Mouse (Mus musculus): ENCODE measurements around the gene Gzmk. TPM values are rescaled to one million over a fixed set of nuclear protein-coding genes. Genes with fewer than 3 reads are reported as not detected.

Gene Gzmk
- not detected in 2 replicates for polyA plus RNA-seq (2015; fragmentation: Nextera tagmentation; extraction: Ambion mirVana)

- H3K4me2 ChIP-seq (replicated peaks; ENCODE audit: low read depth) = no peak within 1 kb of the TSS
- H3K9ac ChIP-seq (ENCODE audit: low read length) = no peak within 1 kb of the TSS
- peak; percentile 42; the same call in 1 of the 2 replicates for ATAC-seq (ENCODE audit: low FRiP score, low TSS enrichment)
- WGBS = 48% methylated on average over 7 of the region's 7 CpGs
- H3K27ac ChIP-seq (replicated peaks) = no peak within 1 kb of the TSS
- no peaks in the 10 kb centered on the region for H3K4me1 ChIP-seq (replicated peaks; ENCODE audit: control insufficient read depth, insufficient read depth)
- no peaks in the 10 kb centered on the region for H3K36me3 ChIP-seq (ENCODE audit: control insufficient read depth, insufficient read depth, low read length)
- no peaks in the 10 kb centered on the region for H3K9me3 ChIP-seq (ENCODE audit: control insufficient read depth, low read length)
- H3K27me3 ChIP-seq (ENCODE audit: control insufficient read depth, insufficient read depth, low read length) = no peaks in the 10 kb centered on the region
- no peak for DNase-seq (ENCODE audit: low spot score)
- H3K4me3 ChIP-seq (ENCODE audit: low read depth, low read length) = no peak within 1 kb of the TSS
- no peak for TF ChIP-seq EP300 (optimal IDR thresholded peaks at IDR 0.05)
These were observed at the start of gene Gzmk for GRCm38 (mm10) chr13:113225811-113226210. Gene Gzmk, minus strand, starts transcription at chr13:113225908.

GRCm38 (mm10) chr13:113271189-113271588 lies 45.5 kb upstream of the Gzmk start:
- ATAC-seq (ENCODE audit: low FRiP score, low TSS enrichment) (no peak), DNase-seq (ENCODE audit: low spot score) (no peak)
- no peaks in the 10 kb centered on the region for H3K9me3 ChIP-seq (ENCODE audit: control insufficient read depth, low read length)
- H3K4me3 ChIP-seq (ENCODE audit: low read depth, low read length) = no peak overlapping the region
- WGBS = 89% methylated on average over 8 of the region's 8 CpGs
- no peak overlapping the region for H3K9ac ChIP-seq (ENCODE audit: low read length)
- TF ChIP-seq CTCF (IDR thresholded peaks at IDR 0.05; ENCODE audit: low read depth) = no peak
- no peak for TF ChIP-seq EP300 (optimal IDR thresholded peaks at IDR 0.05)
- H3K4me2 ChIP-seq (replicated peaks; ENCODE audit: low read depth) = no peak overlapping the region
- no peaks in the 10 kb centered on the region for H3K36me3 ChIP-seq (ENCODE audit: control insufficient read depth, insufficient read depth, low read length)
- H3K4me1 ChIP-seq (replicated peaks; ENCODE audit: control insufficient read depth, insufficient read depth) = no peaks in the 10 kb centered on the region
- no peak overlapping the region for H3K27ac ChIP-seq (replicated peaks)
- no peaks in the 10 kb centered on the region for H3K27me3 ChIP-seq (ENCODE audit: control insufficient read depth, insufficient read depth, low read length)

GRCm38 (mm10) chr13:113269777-113270776 lies 44.4 kb upstream of the Gzmk start:
- Histone ChIP-seq H3K27me3 (ENCODE audit: control insufficient read depth, insufficient read depth, low read length) (no peaks in the 10 kb centered on the region), H3K4me3 (ENCODE audit: low read depth, low read length) (no peak overlapping the region), H3K27ac (replicated peaks) (no peak overlapping the region), H3K4me1 (replicated peaks; ENCODE audit: control insufficient read depth, insufficient read depth) (no peaks in the 10 kb centered on the region), H3K9me3 (ENCODE audit: control insufficient read depth, low read length) (no peaks in the 10 kb centered on the region), H3K36me3 (ENCODE audit: control insufficient read depth, insufficient read depth, low read length) (no peaks in the 10 kb centered on the region), H3K9ac (ENCODE audit: low read length) (no peak overlapping the region), H3K4me2 (replicated peaks; ENCODE audit: low read depth) (no peak overlapping the region)
- TF ChIP-seq EP300 (optimal IDR thresholded peaks at IDR 0.05) (no peak), CTCF (IDR thresholded peaks at IDR 0.05; ENCODE audit: low read depth) (peak; percentile 96)
- DNase-seq (ENCODE audit: low spot score) (peak; percentile 83), ATAC-seq (ENCODE audit: low FRiP score, low TSS enrichment) (peak; percentile 79; the same call in 1 of the 2 replicates)
- 55% methylated on average over 18 of the region's 18 CpGs for WGBS

GRCm38 (mm10) chr13:113267204-113267603 lies 41.5 kb upstream of the Gzmk start:
- Histone ChIP-seq H3K27me3 (ENCODE audit: control insufficient read depth, insufficient read depth, low read length) (no peaks in the 10 kb centered on the region), H3K27ac (replicated peaks) (no peak overlapping the region), H3K4me1 (replicated peaks; ENCODE audit: control insufficient read depth, insufficient read depth) (no peaks in the 10 kb centered on the region), H3K4me2 (replicated peaks; ENCODE audit: low read depth) (no peak overlapping the region), H3K9ac (ENCODE audit: low read length) (no peak overlapping the region), H3K4me3 (ENCODE audit: low read depth, low read length) (no peak overlapping the region), H3K9me3 (ENCODE audit: control insufficient read depth, low read length) (no peaks in the 10 kb centered on the region), H3K36me3 (ENCODE audit: control insufficient read depth, insufficient read depth, low read length) (no peaks in the 10 kb centered on the region)
- no peak for DNase-seq (ENCODE audit: low spot score)
- 47% methylated on average over 3 of the region's 3 CpGs for WGBS
- no peak for ATAC-seq (ENCODE audit: low FRiP score, low TSS enrichment)
- TF ChIP-seq CTCF (IDR thresholded peaks at IDR 0.05; ENCODE audit: low read depth) = no peak
- no peak for TF ChIP-seq EP300 (optimal IDR thresholded peaks at IDR 0.05)

- DNase-seq (ENCODE audit: low spot score) (peak; percentile 77), ATAC-seq (ENCODE audit: low FRiP score, low TSS enrichment) (peak; percentile 74; the same call in 1 of the 2 replicates)
- Histone ChIP-seq H3K27me3 (ENCODE audit: control insufficient read depth, insufficient read depth, low read length) (no peaks in the 10 kb centered on the region), H3K4me2 (replicated peaks; ENCODE audit: low read depth) (peak overlapping the region; percentile 35; the same call in 1 of the 2 replicates), H3K36me3 (ENCODE audit: control insufficient read depth, insufficient read depth, low read length) (no peaks in the 10 kb centered on the region), H3K4me1 (replicated peaks; ENCODE audit: control insufficient read depth, insufficient read depth) (no peaks in the 10 kb centered on the region), H3K9ac (ENCODE audit: low read length) (no peak overlapping the region), H3K9me3 (ENCODE audit: control insufficient read depth, low read length) (no peaks in the 10 kb centered on the region), H3K27ac (replicated peaks) (no peak overlapping the region), H3K4me3 (ENCODE audit: low read depth, low read length) (peak overlapping the region; percentile 13; the same call in 1 of the 2 replicates)
- 21% methylated on average over 9 of the region's 9 CpGs for WGBS
- TF ChIP-seq EP300 (optimal IDR thresholded peaks at IDR 0.05) (no peak), CTCF (IDR thresholded peaks at IDR 0.05; ENCODE audit: low read depth) (peak; percentile 91)
These were observed 40.8 kb upstream of the Gzmk start for GRCm38 (mm10) chr13:113266495-113266951.

- Histone ChIP-seq H3K27ac (replicated peaks) (no peak overlapping the region), H3K4me1 (replicated peaks; ENCODE audit: control insufficient read depth, insufficient read depth) (no peaks in the 10 kb centered on the region), H3K36me3 (ENCODE audit: control insufficient read depth, insufficient read depth, low read length) (no peaks in the 10 kb centered on the region), H3K9ac (ENCODE audit: low read length) (no peak overlapping the region), H3K4me3 (ENCODE audit: low read depth, low read length) (no peak overlapping the region), H3K9me3 (ENCODE audit: control insufficient read depth, low read length) (no peaks in the 10 kb centered on the region), H3K27me3 (ENCODE audit: control insufficient read depth, insufficient read depth, low read length) (no peaks in the 10 kb centered on the region), H3K4me2 (replicated peaks; ENCODE audit: low read depth) (no peak overlapping the region)
- TF ChIP-seq EP300 (optimal IDR thresholded peaks at IDR 0.05) (no peak), CTCF (IDR thresholded peaks at IDR 0.05; ENCODE audit: low read depth) (peak; percentile 79)
- DNase-seq (ENCODE audit: low spot score) = peak; percentile 55
- 24% methylated on average over 13 of the region's 13 CpGs for whole genome bisulfite sequencing
- no peak for ATAC-seq (ENCODE audit: low FRiP score, low TSS enrichment)
These were observed 39.5 kb upstream of the Gzmk start for GRCm38 (mm10) chr13:113265257-113265656.
